Mouse (Mus musculus) G1E (cell line): ENCODE measurements around the gene Mdm2.

Experiments
- CTCF ChIP-seq: IDR thresholded peaks from 2 replicates; pipeline ENCODE4 v1.5.1; 2012; ENCODE audit warnings: low read depth, low read length, inconsistent platforms, mixed read lengths
- GATA1 ChIP-seq: IDR thresholded peaks from 2 replicates; pipeline ENCODE4 v1.6.1; 2012; ENCODE audit warnings: borderline replicate concordance, low read length, inconsistent platforms, mixed read lengths
- GATA2 ChIP-seq: IDR thresholded peaks from 2 replicates; pipeline ENCODE4 v1.6.1; 2012; ENCODE audit warnings: low read depth, low read length, inconsistent platforms, borderline replicate concordance
- TAL1 ChIP-seq: conservative IDR thresholded peaks from 2 replicates; pipeline ENCODE4 v1.6.1; 2012; ENCODE audit warnings: low read depth, low read length, inconsistent platforms, mixed read lengths

DNA sequence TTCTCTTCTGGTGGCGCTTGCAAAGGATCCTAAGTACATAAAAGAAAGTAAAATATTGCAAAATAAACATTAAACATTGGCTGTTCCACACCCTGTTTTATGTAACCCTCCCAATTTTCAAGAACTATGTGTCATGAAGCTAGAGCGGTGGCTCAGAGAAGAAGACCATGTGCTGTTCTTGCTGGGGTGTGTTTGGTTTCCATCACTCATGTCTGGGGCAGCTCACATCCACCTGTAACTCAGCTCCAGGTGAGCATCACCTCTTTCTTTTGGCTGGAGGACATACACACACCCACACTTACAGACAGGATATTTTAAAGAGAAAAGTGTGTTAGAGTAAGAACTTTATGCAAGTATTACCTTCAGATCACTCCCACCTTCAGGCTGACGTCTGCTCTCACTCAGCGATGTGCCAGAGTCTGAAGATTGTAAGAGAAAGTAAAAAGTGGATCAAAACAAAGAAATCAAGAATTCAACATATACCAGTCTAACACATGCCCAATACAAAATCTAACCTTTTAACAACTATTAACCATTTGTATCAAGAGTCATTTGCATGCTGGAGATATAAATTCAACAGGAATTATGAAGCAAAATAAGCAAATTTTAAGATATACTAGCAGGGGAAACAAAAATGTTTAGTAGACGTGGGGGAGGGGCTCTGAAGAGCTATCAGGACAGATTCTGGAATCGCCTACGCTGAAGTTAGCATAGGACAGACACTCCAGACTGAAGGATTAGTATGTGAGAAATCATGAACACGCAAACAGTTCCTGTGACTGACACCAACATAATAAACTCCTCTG is 14.3 kb downstream of the Mdm2 start:
- TF ChIP-seq TAL1 (no peak), CTCF (no peak), GATA1 (no peak), GATA2 (no peak)
